Mouse (Mus musculus): ENCODE measurements around the gene C8g. TPM values are rescaled to one million over a fixed set of nuclear protein-coding genes. Genes with fewer than 3 reads are reported as not detected.

The C8g gene
- polyA plus RNA-seq, 1 experiment from 2014 or later: 5.5 TPM

DNA sequence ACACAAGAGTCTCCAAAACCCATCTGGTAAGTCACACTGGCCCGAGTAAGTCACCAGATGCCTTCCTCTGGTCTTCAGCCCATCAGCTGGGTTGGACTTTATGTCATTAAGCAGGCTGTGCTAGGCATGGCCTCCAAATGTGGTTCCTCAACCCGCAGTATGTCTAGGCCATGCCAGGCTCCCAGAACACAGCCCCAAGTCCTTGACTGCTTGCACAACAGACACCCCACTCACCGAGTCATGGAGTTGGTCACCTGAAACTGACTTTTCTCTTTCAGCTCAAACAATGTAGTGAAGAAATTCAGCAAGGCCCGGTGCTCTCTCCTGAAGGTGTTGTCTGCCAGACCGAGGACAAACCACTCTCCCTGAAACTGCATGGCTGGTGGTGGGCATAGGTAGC, 8.5 kb downstream of the C8g start:
- Histone ChIP-seq H3K9me3 (ENCODE audit: control insufficient read depth, low read length) (no peaks in the 10 kb centered on the region), H3K4me2 (ENCODE audit: low read depth, low read length, severe bottlenecking) (no peak overlapping the region), H3K9ac (ENCODE audit: low read length) (no peak overlapping the region), H3K27ac (ENCODE audit: low read depth, low read length) (no peak overlapping the region), H3K27me3 (ENCODE audit: control insufficient read depth, insufficient read depth, low read length) (no peaks in the 10 kb centered on the region), H3K4me3 (ENCODE audit: low read depth, low read length) (no peak overlapping the region), H3K4me1 (replicated peaks; ENCODE audit: control insufficient read depth, insufficient read depth, low read length) (no peaks in the 10 kb centered on the region), H3K36me3 (ENCODE audit: control insufficient read depth, insufficient read depth, low read length) (no peaks in the 10 kb centered on the region)
- DNase-seq (ENCODE audit: low spot score) (no peak), ATAC-seq (replicated peaks; ENCODE audit: low FRiP score) (no peak)
- 81% methylated on average over 5 of the region's 5 CpGs for WGBS

DNA sequence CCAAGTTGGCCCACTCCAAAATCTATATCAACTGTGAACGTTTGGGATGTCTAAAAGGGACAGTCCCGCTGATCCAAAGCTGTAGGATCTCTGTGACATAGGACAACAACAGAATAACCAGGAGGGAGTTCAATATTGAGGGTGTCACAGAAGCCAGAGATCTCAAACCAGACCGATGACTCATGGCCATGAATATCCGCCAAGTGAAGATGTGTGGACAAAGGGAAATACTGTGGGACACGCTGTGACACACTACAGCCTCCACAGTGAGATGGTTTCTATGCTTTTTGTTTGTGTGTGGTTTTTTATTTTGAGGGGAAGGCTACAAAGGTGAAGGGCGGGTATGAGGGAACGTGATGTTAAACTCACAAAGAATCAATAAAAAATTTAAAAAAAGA, 12.8 kb downstream of the C8g start:
- 81% methylated on average over 7 of the region's 7 CpGs for WGBS

GRCm38 (mm10) chr2:25487965-25488670, 13.4 kb downstream of the C8g start:
- ATAC-seq (replicated peaks; ENCODE audit: low FRiP score) (no peak), DNase-seq (ENCODE audit: low spot score) (no peak)
- 79% methylated on average over 6 of the region's 6 CpGs for WGBS
- Histone ChIP-seq H3K36me3 (ENCODE audit: control insufficient read depth, insufficient read depth, low read length) (no peaks in the 10 kb centered on the region), H3K4me2 (ENCODE audit: low read depth, low read length, severe bottlenecking) (no peak overlapping the region), H3K27ac (ENCODE audit: low read depth, low read length) (no peak overlapping the region), H3K4me1 (replicated peaks; ENCODE audit: control insufficient read depth, insufficient read depth, low read length) (no peaks in the 10 kb centered on the region), H3K4me3 (ENCODE audit: low read depth, low read length) (no peak overlapping the region), H3K27me3 (ENCODE audit: control insufficient read depth, insufficient read depth, low read length) (no peaks in the 10 kb centered on the region), H3K9me3 (ENCODE audit: control insufficient read depth, low read length) (no peaks in the 10 kb centered on the region), H3K9ac (ENCODE audit: low read length) (no peak overlapping the region)

More for the DNA sequence above, 12.8 kb downstream of the C8g start:
- no peak overlapping the region for H3K9ac ChIP-seq (ENCODE audit: low read length)
- no peak overlapping the region for H3K27ac ChIP-seq (ENCODE audit: low read depth, low read length)
- H3K27me3 ChIP-seq (ENCODE audit: control insufficient read depth, insufficient read depth, low read length): no peaks in the 10 kb centered on the region
- H3K36me3 ChIP-seq (ENCODE audit: control insufficient read depth, insufficient read depth, low read length): no peaks in the 10 kb centered on the region
- H3K4me3 ChIP-seq (ENCODE audit: low read depth, low read length): no peak overlapping the region
- DNase-seq (ENCODE audit: low spot score): no peak
- H3K4me1 ChIP-seq (replicated peaks; ENCODE audit: control insufficient read depth, insufficient read depth, low read length): no peaks in the 10 kb centered on the region
- no peaks in the 10 kb centered on the region for H3K9me3 ChIP-seq (ENCODE audit: control insufficient read depth, low read length)
- no peak overlapping the region for H3K4me2 ChIP-seq (ENCODE audit: low read depth, low read length, severe bottlenecking)
- ATAC-seq (replicated peaks; ENCODE audit: low FRiP score): no peak

DNA sequence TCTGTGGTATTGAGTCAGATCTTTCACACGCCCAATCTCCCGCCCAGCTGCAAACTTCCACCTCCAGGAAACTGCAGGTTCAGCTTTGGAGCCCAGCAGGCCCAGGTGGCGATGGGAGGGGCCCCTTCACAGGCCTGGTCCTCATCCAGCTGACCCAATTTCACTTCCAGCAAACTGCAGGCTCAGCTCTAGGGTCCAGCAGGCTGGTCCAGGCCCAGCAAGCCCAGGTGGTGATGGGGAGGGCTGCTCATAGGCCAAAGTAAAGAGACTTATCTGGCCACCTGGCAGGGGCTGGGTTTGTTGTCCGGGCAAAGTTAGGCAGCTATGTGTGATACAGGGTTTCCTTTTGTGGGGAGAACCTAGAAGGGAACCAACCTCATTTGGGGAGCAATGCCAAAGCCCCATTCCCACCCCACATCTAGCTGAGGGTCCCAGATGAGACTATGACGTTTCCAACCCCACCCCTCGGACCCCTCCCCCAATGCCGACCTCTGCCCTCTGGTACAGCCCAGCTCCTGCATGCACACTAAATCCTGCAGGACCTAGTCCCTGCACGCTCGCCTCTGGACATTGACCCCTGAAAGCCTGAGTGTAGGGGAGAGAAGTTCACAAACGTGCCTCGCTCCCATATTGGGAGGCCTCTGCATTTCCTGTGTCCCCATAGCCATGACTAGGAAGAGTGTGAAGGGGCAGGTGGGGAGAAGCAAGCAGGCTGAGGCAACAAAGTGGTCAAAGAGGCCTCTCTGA, 16.4 kb downstream of the C8g start:
- Histone ChIP-seq H3K27ac (ENCODE audit: low read depth, low read length) (no peak overlapping the region), H3K36me3 (ENCODE audit: control insufficient read depth, insufficient read depth, low read length) (no peaks in the 10 kb centered on the region), H3K9me3 (ENCODE audit: control insufficient read depth, low read length) (no peaks in the 10 kb centered on the region), H3K4me3 (ENCODE audit: low read depth, low read length) (no peak overlapping the region), H3K9ac (ENCODE audit: low read length) (no peak overlapping the region), H3K4me2 (ENCODE audit: low read depth, low read length, severe bottlenecking) (no peak overlapping the region), H3K4me1 (replicated peaks; ENCODE audit: control insufficient read depth, insufficient read depth, low read length) (no peaks in the 10 kb centered on the region), H3K27me3 (ENCODE audit: control insufficient read depth, insufficient read depth, low read length) (no peaks in the 10 kb centered on the region)
- DNase-seq (ENCODE audit: low spot score) (no peak), ATAC-seq (replicated peaks; ENCODE audit: low FRiP score) (no peak)
- WGBS: 72% methylated on average over 11 of the region's 11 CpGs

GRCm38 (mm10) chr2:25482969-25483368, 18.6 kb downstream of the C8g start:
- 27% methylated on average over 7 of the region's 7 CpGs for WGBS
- Histone ChIP-seq H3K36me3 (ENCODE audit: control insufficient read depth, insufficient read depth, low read length) (no peaks in the 10 kb centered on the region), H3K4me1 (replicated peaks; ENCODE audit: control insufficient read depth, insufficient read depth, low read length) (no peaks in the 10 kb centered on the region), H3K9ac (ENCODE audit: low read length) (no peak overlapping the region), H3K9me3 (ENCODE audit: control insufficient read depth, low read length) (no peaks in the 10 kb centered on the region), H3K27me3 (ENCODE audit: control insufficient read depth, insufficient read depth, low read length) (no peaks in the 10 kb centered on the region), H3K4me3 (ENCODE audit: low read depth, low read length) (no peak overlapping the region), H3K27ac (ENCODE audit: low read depth, low read length) (no peak overlapping the region), H3K4me2 (ENCODE audit: low read depth, low read length, severe bottlenecking) (no peak overlapping the region)
- ATAC-seq (replicated peaks; ENCODE audit: low FRiP score) (no peak), DNase-seq (ENCODE audit: low spot score) (no peak)

DNA sequence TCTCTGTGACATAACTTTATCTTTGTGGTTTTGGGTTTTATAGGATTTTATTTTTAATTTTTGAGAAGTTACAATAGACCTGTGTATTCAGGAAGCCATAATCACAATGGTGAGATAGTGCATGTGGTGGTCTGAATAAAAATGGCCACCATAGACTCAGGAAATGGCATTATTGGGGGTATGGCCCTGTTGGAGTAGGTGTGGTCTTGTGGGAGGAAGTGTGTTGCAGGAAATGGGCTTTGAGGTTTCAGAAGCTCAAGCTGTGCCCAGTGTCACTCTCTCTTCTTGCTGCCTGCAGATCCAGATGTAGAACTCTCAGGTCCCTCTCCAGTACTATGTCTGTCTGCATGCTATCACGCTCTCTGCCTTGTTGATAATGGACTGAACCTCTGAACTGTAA, 21.0 kb downstream of the C8g start:
- no peak for DNase-seq (ENCODE audit: low spot score)
- 83% methylated on average over 1 of the region's 1 CpGs for WGBS
- no peaks in the 10 kb centered on the region for H3K27me3 ChIP-seq (ENCODE audit: control insufficient read depth, insufficient read depth, low read length)
- no peak for ATAC-seq (replicated peaks; ENCODE audit: low FRiP score)
- no peak overlapping the region for H3K27ac ChIP-seq (ENCODE audit: low read depth, low read length)
- no peak overlapping the region for H3K9ac ChIP-seq (ENCODE audit: low read length)
- no peak overlapping the region for H3K4me2 ChIP-seq (ENCODE audit: low read depth, low read length, severe bottlenecking)
- H3K4me3 ChIP-seq (ENCODE audit: low read depth, low read length): no peak overlapping the region
- H3K36me3 ChIP-seq (ENCODE audit: control insufficient read depth, insufficient read depth, low read length): no peaks in the 10 kb centered on the region
- H3K4me1 ChIP-seq (replicated peaks; ENCODE audit: control insufficient read depth, insufficient read depth, low read length): no peaks in the 10 kb centered on the region
- no peaks in the 10 kb centered on the region for H3K9me3 ChIP-seq (ENCODE audit: control insufficient read depth, low read length)

GRCm38 (mm10) chr2:25479551-25480311, 21.8 kb downstream of the C8g start:
- Histone ChIP-seq H3K9me3 (ENCODE audit: control insufficient read depth, low read length) (no peaks in the 10 kb centered on the region), H3K4me2 (ENCODE audit: low read depth, low read length, severe bottlenecking) (no peak overlapping the region), H3K4me3 (ENCODE audit: low read depth, low read length) (no peak overlapping the region), H3K4me1 (replicated peaks; ENCODE audit: control insufficient read depth, insufficient read depth, low read length) (no peaks in the 10 kb centered on the region), H3K27ac (ENCODE audit: low read depth, low read length) (no peak overlapping the region), H3K9ac (ENCODE audit: low read length) (no peak overlapping the region), H3K27me3 (ENCODE audit: control insufficient read depth, insufficient read depth, low read length) (no peaks in the 10 kb centered on the region), H3K36me3 (ENCODE audit: control insufficient read depth, insufficient read depth, low read length) (no peaks in the 10 kb centered on the region)
- ATAC-seq (replicated peaks; ENCODE audit: low FRiP score) (no peak), DNase-seq (ENCODE audit: low spot score) (no peak)
- 76% methylated on average over 10 of the region's 10 CpGs for WGBS

DNA sequence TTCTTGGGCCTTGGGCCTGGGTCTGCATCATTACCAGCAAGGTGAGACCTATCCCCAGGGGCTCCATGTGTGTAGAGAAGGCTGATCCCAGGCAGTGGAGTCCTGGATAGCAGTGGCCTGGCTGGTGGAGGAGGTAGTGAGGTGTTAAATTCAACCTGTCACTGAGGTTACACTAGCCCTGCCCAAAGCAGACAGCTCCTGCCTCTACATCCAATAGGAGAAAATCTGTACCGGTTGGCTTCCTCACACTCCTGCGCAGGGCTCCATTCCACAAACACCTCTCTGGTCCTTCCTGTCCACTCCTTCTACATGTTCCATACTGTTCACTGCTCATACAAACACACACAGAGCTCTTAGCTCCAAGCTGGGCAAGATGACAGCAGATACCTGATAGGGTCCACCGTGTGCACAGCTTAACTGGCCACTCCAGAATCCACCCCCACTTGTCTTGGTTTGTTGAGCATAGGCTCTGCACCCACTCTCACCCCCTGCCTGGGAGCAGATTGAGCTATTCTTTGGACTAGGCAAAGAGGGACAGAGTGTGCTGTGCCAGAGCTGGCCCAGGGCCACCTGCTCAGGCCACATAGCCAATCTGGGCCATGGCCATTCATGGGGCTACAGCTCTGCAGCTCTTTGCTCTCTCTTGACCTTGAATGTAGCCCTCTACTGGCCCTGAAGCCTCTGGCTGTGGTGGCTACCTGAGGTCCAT, 23.4 kb downstream of the C8g start:
- Histone ChIP-seq H3K27me3 (ENCODE audit: control insufficient read depth, insufficient read depth, low read length) (no peaks in the 10 kb centered on the region), H3K4me1 (replicated peaks; ENCODE audit: control insufficient read depth, insufficient read depth, low read length) (no peaks in the 10 kb centered on the region), H3K27ac (ENCODE audit: low read depth, low read length) (no peak overlapping the region), H3K9ac (ENCODE audit: low read length) (no peak overlapping the region), H3K36me3 (ENCODE audit: control insufficient read depth, insufficient read depth, low read length) (no peaks in the 10 kb centered on the region), H3K4me2 (ENCODE audit: low read depth, low read length, severe bottlenecking) (no peak overlapping the region), H3K9me3 (ENCODE audit: control insufficient read depth, low read length) (no peaks in the 10 kb centered on the region), H3K4me3 (ENCODE audit: low read depth, low read length) (no peak overlapping the region)
- 95% methylated on average over 3 of the region's 3 CpGs for WGBS
- no peak for ATAC-seq (replicated peaks; ENCODE audit: low FRiP score)
- DNase-seq (ENCODE audit: low spot score): no peak
